Mouse (Mus musculus) midbrain, embryonic 16.5 days (tissue): ENCODE results near the gene Adh1. TPM values are rescaled to one million over a fixed set of nuclear protein-coding genes. Genes with fewer than 3 reads are reported as not detected.

Experiments used
- ATAC-seq: fragments of 200-750 bp; cut with Nextera tagmentation; 2 replicates; pipeline ENCODE4 v1.8.0; 2017; ENCODE audit warnings: moderate TSS enrichment
- H3K27ac ChIP-seq: fragments of 300-500 bp; sonication (generic); 2 replicates; pipeline ENCODE4 v1.5.1; 2014; ENCODE audit warnings: mild to moderate bottlenecking, low read length, mixed read lengths
- H3K27me3 ChIP-seq: fragments of 300-500 bp; sonication (generic); 2 replicates; pipeline ENCODE4 v1.6.1; 2014; ENCODE audit warnings: low read depth, low read length, mixed read lengths; ENCODE audit not compliant: control insufficient read depth, insufficient read depth
- H3K36me3 ChIP-seq: fragments of 300-500 bp; sonication (generic); 2 replicates; pipeline ENCODE4 v1.6.1; 2014; ENCODE audit warnings: mild to moderate bottlenecking, low read length, moderate library complexity, mixed read lengths; ENCODE audit not compliant: control insufficient read depth, insufficient read depth
- H3K4me1 ChIP-seq: fragments of 300-500 bp; sonication (generic); 2 replicates; pipeline ENCODE4 v1.6.1; 2014; ENCODE audit warnings: mild to moderate bottlenecking, low read length, mixed read lengths; ENCODE audit not compliant: control insufficient read depth, insufficient read depth
- H3K4me2 ChIP-seq: fragments of 300-500 bp; sonication (generic); 2 replicates; pipeline ENCODE4 v1.6.1; 2014; ENCODE audit warnings: mild to moderate bottlenecking, low read length, mixed read lengths
- H3K4me3 ChIP-seq: fragments of 300-500 bp; sonication (generic); 2 replicates; pipeline ENCODE4 v1.5.1; 2014; ENCODE audit warnings: low read depth, mild to moderate bottlenecking, low read length, moderate library complexity, mixed read lengths
- H3K9ac ChIP-seq: fragments of 300-500 bp; sonication (generic); 2 replicates; pipeline ENCODE4 v1.6.1; 2014; ENCODE audit warnings: low read depth, low read length, mixed read lengths
- H3K9me3 ChIP-seq: fragments of 300-500 bp; sonication (generic); replicated peaks from 2 replicates; pipeline ENCODE4 v1.6.1; 2014; ENCODE audit warnings: mild to moderate bottlenecking, low read length, mixed read lengths; ENCODE audit not compliant: control insufficient read depth, poor library complexity, severe bottlenecking
- WGBS: fragments of 180-500 bp; shearing (Covaris S2); extraction: QIAGEN DNeasy Blood & Tissue Kit; methylation state at CpG from one replicate; pipeline ENCODE4 v1.1.7; 2014; 5-methylcytosine and 5-hydroxymethylcytosine counted together
- polyA plus RNA-seq: library from polyadenylated mRNA; unstranded; fragments of >200 nt; fragmentation: Nextera tagmentation; extraction: Ambion mirVana; gene quantifications from 2 replicates; pipeline ENCODE4 v1.2.1, GENCODE M21; 2015

Adh1 gene
- polyA plus RNA-seq, 1 experiment from 2014 or later: 1.1 TPM

DNA sequence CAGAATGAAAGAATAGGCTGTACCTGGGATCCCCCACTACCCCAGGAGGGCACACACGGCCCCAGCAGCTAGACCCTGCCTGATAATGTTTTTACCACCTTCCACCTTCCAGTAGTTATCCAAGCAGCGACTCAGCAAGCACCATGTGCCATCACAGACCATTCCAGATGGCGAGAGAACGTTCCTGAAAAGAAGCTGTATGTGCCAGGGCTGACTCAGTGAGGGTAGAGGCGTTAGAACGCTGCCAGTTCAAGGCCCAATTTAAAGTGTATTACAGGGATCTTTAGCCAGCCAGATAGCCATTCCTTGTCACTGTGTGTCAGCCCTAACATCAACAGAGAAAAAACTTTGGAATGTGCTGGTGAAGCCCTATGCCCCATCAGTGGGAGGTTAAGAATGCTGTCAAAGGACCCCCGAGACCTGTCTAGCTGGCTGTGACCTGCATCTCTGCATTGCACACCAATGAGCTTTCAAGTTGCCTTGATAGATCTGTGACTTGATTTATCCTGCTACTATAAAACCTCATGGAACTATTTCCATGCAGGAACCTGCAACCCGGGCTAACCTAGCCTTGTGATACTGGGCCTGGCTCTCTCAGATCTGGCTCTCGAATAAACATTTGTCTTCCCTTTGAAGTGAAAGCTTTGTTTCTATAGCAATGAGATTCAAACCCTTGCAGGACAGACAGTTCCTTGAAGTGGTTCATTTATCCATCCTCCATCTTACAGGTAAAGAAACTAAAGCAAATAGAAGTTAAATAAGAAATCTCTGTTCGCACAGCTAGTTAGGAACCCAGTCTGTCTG, 44.9 kb downstream of the Adh1 start:
- H3K4me1 ChIP-seq: no peaks in the 10 kb centered on the region; the same call in 1 of the 2 replicates
- no peak overlapping the region for H3K27ac ChIP-seq
- no peak overlapping the region for H3K9ac ChIP-seq
- WGBS: 69% methylated on average over 10 of the region's 10 CpGs
- H3K36me3 ChIP-seq: no peaks in the 10 kb centered on the region
- no peak overlapping the region for H3K4me2 ChIP-seq
- ATAC-seq: no peak
- H3K27me3 ChIP-seq: no peaks in the 10 kb centered on the region
- H3K9me3 ChIP-seq: no peaks in the 10 kb centered on the region
- no peak overlapping the region for H3K4me3 ChIP-seq

GRCm38 (mm10) chr3:138306290-138306683, 45.5 kb downstream of the Adh1 start:
- Histone ChIP-seq H3K36me3 (no peaks in the 10 kb centered on the region), H3K4me3 (no peak overlapping the region), H3K4me1 (no peaks in the 10 kb centered on the region; the same call in 1 of the 2 replicates), H3K9ac (no peak overlapping the region), H3K27me3 (no peaks in the 10 kb centered on the region), H3K4me2 (0 out of 2 replicates have a peak overlapping the region, but pooled peaks have one; percentile 6), H3K27ac (peak overlapping the region; percentile 44; the same call in 1 of the 2 replicates), H3K9me3 (no peaks in the 10 kb centered on the region)
- peak; percentile 61; the same call in 1 of the 2 replicates for ATAC-seq
- WGBS: 49% methylated on average over 8 of the region's 8 CpGs

- H3K27me3 ChIP-seq: no peaks in the 10 kb centered on the region
- WGBS: 91% methylated on average over 8 of the region's 8 CpGs
- no peak overlapping the region for H3K4me3 ChIP-seq
- H3K9ac ChIP-seq: no peak overlapping the region
- ATAC-seq: no peak
- no peak overlapping the region for H3K27ac ChIP-seq
- no peaks in the 10 kb centered on the region for H3K36me3 ChIP-seq
- H3K4me1 ChIP-seq: no peaks in the 10 kb centered on the region; the same call in 1 of the 2 replicates
- H3K4me2 ChIP-seq: no peak overlapping the region
- no peaks in the 10 kb centered on the region for H3K9me3 ChIP-seq
Observed at GRCm38 (mm10) chr3:138309910-138310309, 49.1 kb downstream of the Adh1 start.

DNA sequence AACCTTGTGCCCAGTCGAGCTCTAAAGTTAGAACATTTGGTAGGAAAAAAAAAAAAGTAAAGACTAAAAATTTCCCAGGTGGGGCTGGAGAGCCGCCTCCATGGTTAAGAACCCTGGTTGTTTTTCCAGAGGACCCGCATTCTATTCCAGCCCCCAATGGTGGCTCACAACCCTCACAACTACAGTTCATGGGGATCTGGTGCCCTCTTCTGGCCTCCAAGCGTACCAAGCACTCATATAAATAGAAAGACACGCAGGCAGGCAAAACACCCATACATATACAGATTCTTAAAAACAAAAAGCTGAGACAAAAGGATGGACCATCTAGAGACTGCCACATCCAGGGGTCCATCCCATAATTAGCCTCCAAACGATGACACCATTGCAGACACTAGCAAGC, 50.2 kb downstream of the Adh1 start:
- Histone ChIP-seq H3K36me3 (no peaks in the 10 kb centered on the region), H3K9ac (no peak overlapping the region), H3K4me3 (no peak overlapping the region), H3K27me3 (no peaks in the 10 kb centered on the region), H3K4me1 (no peaks in the 10 kb centered on the region; the same call in 1 of the 2 replicates), H3K9me3 (no peaks in the 10 kb centered on the region), H3K27ac (no peak overlapping the region), H3K4me2 (no peak overlapping the region)
- WGBS: 84% methylated on average over 6 of the region's 6 CpGs
- no peak for ATAC-seq

DNA sequence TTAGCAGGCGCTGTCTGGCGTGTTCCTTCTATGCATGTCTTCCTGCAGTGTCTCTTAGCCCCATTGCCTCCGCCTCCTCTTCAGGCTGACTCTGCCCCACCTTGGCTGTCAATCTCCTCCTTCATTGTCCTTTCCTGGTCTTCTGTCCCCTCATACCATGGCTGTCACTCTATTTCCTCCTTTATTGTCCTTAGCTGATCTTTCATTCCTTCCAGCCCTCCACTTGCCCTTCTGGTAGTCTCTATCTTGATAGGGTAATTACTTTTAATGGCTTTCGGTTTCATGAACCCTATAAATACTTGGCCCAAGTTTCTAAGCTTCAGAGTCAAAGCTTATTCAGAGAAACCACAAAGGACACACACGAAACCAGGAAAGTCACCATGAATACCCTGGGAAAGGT, 52.2 kb downstream of the Adh1 start, which contains the start of gene Adh6a:
Gene Adh6a (plus strand): TSS at position 322 of the 400 bp plus-strand sequence.
- Histone ChIP-seq H3K4me1 (no peaks in the 10 kb centered on the region), H3K27me3 (no peaks in the 10 kb centered on the region), H3K27ac (no peak within 1 kb of the TSS), H3K4me2 (no peak within 1 kb of the TSS), H3K36me3 (no peaks in the 10 kb centered on the region), H3K9ac (no peak within 1 kb of the TSS), H3K9me3 (no peaks in the 10 kb centered on the region), H3K4me3 (no peak within 1 kb of the TSS)
- ATAC-seq: no peak
- WGBS: 90% methylated on average over 5 of the region's 5 CpGs

GRCm38 (mm10) chr3:138316908-138317472, 56.2 kb downstream of the Adh1 start:
- ATAC-seq: no peak
- Histone ChIP-seq H3K4me3 (no peak overlapping the region), H3K9ac (no peak overlapping the region), H3K4me2 (no peak overlapping the region), H3K27me3 (no peaks in the 10 kb centered on the region), H3K36me3 (no peaks in the 10 kb centered on the region), H3K27ac (no peak overlapping the region), H3K9me3 (no peaks in the 10 kb centered on the region), H3K4me1 (no peaks in the 10 kb centered on the region)
- WGBS: 82% methylated on average over 2 of the region's 2 CpGs

DNA sequence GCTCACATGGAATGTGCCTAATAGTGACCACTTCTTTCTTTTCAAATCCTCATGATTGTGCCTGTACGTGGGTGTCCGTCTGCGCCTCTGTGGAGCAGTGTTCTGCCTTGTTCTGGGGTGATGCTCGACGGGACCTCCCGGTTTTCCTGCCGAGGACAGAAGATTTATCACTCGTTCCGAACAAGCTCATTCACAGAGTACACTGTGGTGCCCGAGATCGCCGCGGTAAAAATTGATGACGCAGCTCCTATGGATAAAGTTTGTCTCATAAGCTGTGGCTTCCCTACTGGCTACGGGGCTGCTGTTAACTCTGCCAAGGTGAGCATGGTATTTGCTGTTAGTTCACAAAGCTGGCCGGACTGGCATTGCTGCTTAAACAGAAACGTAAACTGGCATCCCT, 64.2 kb downstream of the Adh1 start:
- no peak overlapping the region for H3K27ac ChIP-seq
- H3K9me3 ChIP-seq: peaks cover 8% of the 10 kb centered on the region; the same call in 1 of the 2 replicates
- no peaks in the 10 kb centered on the region for H3K36me3 ChIP-seq
- no peak overlapping the region for H3K4me2 ChIP-seq
- no peak overlapping the region for H3K9ac ChIP-seq
- 94% methylated on average over 17 of the region's 17 CpGs for WGBS
- H3K4me3 ChIP-seq: no peak overlapping the region
- H3K4me1 ChIP-seq: no peaks in the 10 kb centered on the region
- no peak for ATAC-seq
- H3K27me3 ChIP-seq: no peaks in the 10 kb centered on the region

- H3K4me3 ChIP-seq: no peak overlapping the region
- no peaks in the 10 kb centered on the region for H3K4me1 ChIP-seq
- no peaks in the 10 kb centered on the region for H3K36me3 ChIP-seq
- peaks cover 8% of the 10 kb centered on the region; the same call in 1 of the 2 replicates for H3K9me3 ChIP-seq
- ATAC-seq: no peak
- H3K27ac ChIP-seq: no peak overlapping the region
- H3K27me3 ChIP-seq: no peaks in the 10 kb centered on the region
- no peak overlapping the region for H3K4me2 ChIP-seq
- no peak overlapping the region for H3K9ac ChIP-seq
- WGBS: 93% methylated on average over 6 of the region's 6 CpGs
Observed at GRCm38 (mm10) chr3:138325466-138325865, 64.7 kb downstream of the Adh1 start.

- H3K36me3 ChIP-seq: no peaks in the 10 kb centered on the region
- no peak overlapping the region for H3K4me3 ChIP-seq
- 88% methylated on average over 8 of the region's 8 CpGs for WGBS
- no peak overlapping the region for H3K9ac ChIP-seq
- no peak overlapping the region for H3K27ac ChIP-seq
- no peak overlapping the region for H3K4me2 ChIP-seq
- no peak for ATAC-seq
- no peaks in the 10 kb centered on the region for H3K27me3 ChIP-seq
- H3K9me3 ChIP-seq: no peaks in the 10 kb centered on the region
- H3K4me1 ChIP-seq: no peaks in the 10 kb centered on the region
Observed at GRCm38 (mm10) chr3:138333910-138334309, 73.1 kb downstream of the Adh1 start.
